Mouse (Mus musculus) cerebellum, adult 9-11 months (tissue): ENCODE measurements around the gene A630089N07Rik.

Experiments used
- DNase-seq: peaks from one replicate; pipeline ENCODE4 v3.0.0; 2022

The A630089N07Rik gene

GRCm38 (mm10) chr16:97961381-97962150 lies 120.7 kb downstream of the A630089N07Rik start:
- no peak for DNase-seq

- no peak for DNase-seq
Measured at GRCm38 (mm10) chr16:97960348-97960747, 121.9 kb downstream of the A630089N07Rik start.

- no peak for DNase-seq
Measured at GRCm38 (mm10) chr16:97958401-97958973, 123.8 kb downstream of the A630089N07Rik start.

- no peak for DNase-seq
Measured at GRCm38 (mm10) chr16:97957626-97958025, 124.6 kb downstream of the A630089N07Rik start.

GRCm38 (mm10) chr16:97956011-97956410 lies 126.2 kb downstream of the A630089N07Rik start:
- no peak for DNase-seq

- DNase-seq: no peak
Measured at GRCm38 (mm10) chr16:97953300-97953699, 128.9 kb downstream of the A630089N07Rik start.

GRCm38 (mm10) chr16:97952801-97953200 lies 129.4 kb downstream of the A630089N07Rik start:
- no peak for DNase-seq

GRCm38 (mm10) chr16:97952371-97952770 lies 129.9 kb downstream of the A630089N07Rik start:
- DNase-seq: no peak
